ENCODE assay signal across 10 mouse cellular contexts in the genomic region with DNA sequence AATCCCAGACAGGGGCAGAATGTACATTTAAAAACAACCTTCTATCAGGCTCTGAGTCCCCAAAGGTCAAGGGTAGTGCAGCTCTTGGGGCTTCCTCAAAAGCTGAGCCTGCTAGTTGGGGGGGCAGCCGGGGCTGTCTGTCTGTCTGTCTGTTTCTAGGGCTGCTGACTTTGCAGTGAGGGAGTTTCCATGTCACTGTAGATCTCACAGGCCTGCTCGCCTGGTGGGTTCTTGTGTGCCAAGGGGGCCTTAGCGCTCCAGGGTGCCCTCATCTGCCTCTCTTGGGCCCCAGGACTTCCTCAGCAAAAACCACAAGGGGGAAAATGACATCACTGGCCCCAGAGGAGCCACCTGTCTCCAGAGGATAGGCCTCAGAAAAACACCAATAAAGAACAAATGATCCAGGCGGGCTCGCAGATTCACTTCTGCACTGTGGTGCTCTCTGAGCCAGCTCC. TPM values are rescaled to one million over a fixed set of nuclear protein-coding genes. Genes with fewer than 3 reads are reported as not detected.
DNase-seq lines count a peak whose midpoint lies in the region; ATAC-seq lines count a peak whose summit lies in the region.
"Had no signal": no experiment of that assay in that cellular context is flagged by ENCODE, and none has a peak within 500 bp of the region (broad histone marks: within the 10 kb centered on the region; RNA-seq: fewer than 3 reads in every experiment).

No protein-coding gene starts in this region.

- H3K4me1 ChIP-seq in liver, embryonic 13.5 days (replicated peaks) = peaks cover 16% of the 10 kb centered on the region
- H3K4me1 ChIP-seq in midbrain, embryonic 11.5 days (ENCODE audit: control insufficient read depth, insufficient read depth, low read length) = peaks cover 12% of the 10 kb centered on the region

- H3K9me3 ChIP-seq in liver, embryonic 13.5 days (replicated peaks) = no peaks in the 10 kb centered on the region
- no peaks in the 10 kb centered on the region for H3K9me3 ChIP-seq in midbrain, embryonic 11.5 days (ENCODE audit: control insufficient read depth, low read length)

- DNase-seq in liver, embryonic 13.5 days = no peak
- no peak for DNase-seq in liver
- DNase-seq in T-cell, adult 2 months (ENCODE audit: low spot score) = peak; percentile 64
- DNase-seq in thymus, postnatal 0 days (ENCODE audit: low spot score) = peak; percentile 90
- no peak for DNase-seq in midbrain, embryonic 11.5 days (ENCODE audit: low spot score, missing footprints)
- no peak for DNase-seq in cerebellum, adult 9-10 months
- DNase-seq: embryo, embryonic 11 days; gastrocnemius, adult 2 months; kidney, adult 11 months had no signal

- H3K27ac ChIP-seq in liver, embryonic 13.5 days = peak overlapping the region; percentile 23; the same call in 1 of the 2 replicates
- H3K27ac ChIP-seq in macrophage = peak overlapping the region; percentile 0; the same call in 1 of the 2 replicates
- H3K27ac ChIP-seq in midbrain, embryonic 11.5 days (ENCODE audit: low read depth, low read length) = no peak overlapping the region
- H3K27ac ChIP-seq: gastrocnemius, adult 2 months had no signal

- H3K9ac ChIP-seq in liver, embryonic 13.5 days = no peak overlapping the region
- H3K9ac ChIP-seq in midbrain, embryonic 11.5 days (ENCODE audit: low read length) = no peak overlapping the region

- no peaks in the 10 kb centered on the region for H3K79me2 ChIP-seq in macrophage (ENCODE audit: inconsistent target)

- no peak overlapping the region for H3K4me2 ChIP-seq in liver, embryonic 13.5 days
- no peak overlapping the region for H3K4me2 ChIP-seq in midbrain, embryonic 11.5 days

- peaks cover 9% of the 10 kb centered on the region; the same call in 1 of the 2 replicates for H3K36me3 ChIP-seq in liver, embryonic 13.5 days
- no peaks in the 10 kb centered on the region for H3K36me3 ChIP-seq in macrophage (ENCODE audit: inconsistent target)
- H3K36me3 ChIP-seq in midbrain, embryonic 11.5 days (ENCODE audit: control insufficient read depth, insufficient read depth, low read length) = peaks cover 18% of the 10 kb centered on the region

- 28% methylated on average over 5 of the region's 5 CpGs for WGBS in liver, embryonic 13.5 days (ENCODE audit: insufficient replicate concordance)
- 12% methylated on average over 5 of the region's 5 CpGs for WGBS in macrophage (ENCODE audit: missing documents)
- WGBS in midbrain, embryonic 11.5 days = 86% methylated on average over 5 of the region's 5 CpGs

- H3K4me3 ChIP-seq in liver, embryonic 13.5 days (replicated peaks) = no peak overlapping the region
- no peak overlapping the region for H3K4me3 ChIP-seq in macrophage (ENCODE audit: inconsistent target)
- H3K4me3 ChIP-seq in midbrain, embryonic 11.5 days (ENCODE audit: low read depth, low read length) = no peak overlapping the region
- H3K4me3 ChIP-seq: gastrocnemius, adult 2 months had no signal

- no peaks in the 10 kb centered on the region for H3K27me3 ChIP-seq in liver, embryonic 13.5 days
- H3K27me3 ChIP-seq in midbrain, embryonic 11.5 days (ENCODE audit: control insufficient read depth, insufficient read depth, low read length) = no peaks in the 10 kb centered on the region

- no peak for ATAC-seq in liver, embryonic 13.5 days (ENCODE audit: low read depth)
- no peak for ATAC-seq in midbrain, embryonic 11.5 days (ENCODE audit: low FRiP score)

RNA-seq across cellular contexts. Expression of gene Ptprs, which starts 32.9 kb away (rescaled TPM):
- 6.2 and 7.6 TPM in 2 replicates for polyA plus RNA-seq in liver, embryonic 13.5 days (2015; fragmentation: Nextera tagmentation; extraction: Ambion mirVana)
- 100 to 1,000 TPM in 12 of 26 experiments, 10 to 100 TPM in 14; 41.5 to 232 (median 95.1) TPM for total RNA-seq in macrophage (2018; cell fraction: chromatin; rRNA removed)
- total RNA-seq in macrophage (2018; cell fraction: cytosol; rRNA removed) = 10 to 100 TPM in 14 of 26 experiments, 1 to 10 TPM in 12; 3.4 to 29.6 (median 11.9) TPM
- 100 to 1,000 TPM in 6 of 26 experiments, 10 to 100 TPM in 20; 14.3 to 133 (median 44.5) TPM for total RNA-seq in macrophage (2018; cell fraction: nucleus; rRNA removed)
- 13.0 to 25.1 TPM (median 19.4 TPM) in 3 replicates for polyA plus RNA-seq in macrophage (2018)
- 24.2 and 29.9 TPM in 2 replicates for polyA plus RNA-seq in thymus, postnatal 0 days (2015; fragmentation: Nextera tagmentation; extraction: Ambion mirVana)
- polyA plus RNA-seq in midbrain, embryonic 11.5 days (2014; fragmentation: Nextera tagmentation; extraction: Ambion mirVana) = 115 and 125 TPM in 2 replicates

Comparison
In these comparisons a context has a peak if more than half of its experiments do, and no peak if none do; other contexts are left out.
1. DNase-seq: peak in T-cell, adult 2 months (single experiment) and thymus, postnatal 0 days (single experiment); none in liver, embryonic 13.5 days (single experiment), liver (single experiment), midbrain, embryonic 11.5 days (single experiment) and cerebellum, adult 9-10 months (single experiment).